Mouse (Mus musculus): ENCODE data around the gene 0610009B22Rik.

DNA sequence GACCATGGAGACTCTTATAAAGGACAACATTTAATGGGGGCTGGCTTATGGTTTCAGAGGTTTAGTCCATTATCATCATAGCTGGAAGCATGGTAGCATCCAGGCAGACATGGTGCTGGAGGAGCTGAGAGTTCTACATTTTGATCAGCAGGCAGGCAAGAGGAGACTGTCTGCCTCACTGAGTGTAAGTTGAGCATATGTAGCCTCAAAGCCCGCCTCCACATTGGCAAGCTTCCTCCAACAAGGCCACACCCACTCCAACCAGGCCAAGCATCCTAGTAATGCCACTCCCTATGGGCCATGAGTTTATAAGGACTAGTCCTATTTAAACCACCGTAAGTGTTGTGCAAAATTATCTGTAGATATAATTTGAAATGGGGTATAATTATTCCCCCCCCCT is 17.3 kb downstream of the 0610009B22Rik start:
- TF ChIP-seq CTCF (IDR thresholded peaks at IDR 0.05; ENCODE audit: low read depth, low read length) (no peak), POLR2A (IDR thresholded peaks at IDR 0.05; ENCODE audit: extremely low read depth, insufficient read depth, low read length) (no peak)

Data from liver, adult 2 months (tissue).